Mouse (Mus musculus): ENCODE results near the gene Acot9. TPM values are rescaled to one million over a fixed set of nuclear protein-coding genes. Genes with fewer than 3 reads are reported as not detected.

Gene Acot9
- polyA plus RNA-seq, 2 experiments, result 5.9 to 12.9 TPM

DNA sequence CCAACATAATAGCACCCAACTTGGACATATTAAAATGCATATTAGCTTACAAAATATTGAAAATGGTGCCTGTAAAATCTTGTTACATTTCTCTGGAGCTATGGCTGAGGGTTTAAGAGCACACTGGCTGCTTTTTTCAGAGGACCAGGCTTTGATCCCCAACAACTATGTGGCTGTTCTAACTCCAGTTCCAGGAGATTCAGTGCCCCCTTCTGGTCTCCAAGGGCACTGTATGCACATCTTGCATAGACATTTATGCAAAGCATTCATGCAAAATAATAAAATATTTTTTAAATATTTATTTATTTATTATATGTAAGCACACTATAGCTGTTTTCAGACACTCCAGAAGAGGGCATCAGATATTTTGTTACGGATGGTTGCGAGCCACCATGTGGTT is 44.1 kb downstream of the Acot9 start:
- Histone ChIP-seq H3K4me1 (replicated peaks; ENCODE audit: control insufficient read depth in 2 of 2, insufficient read depth in 2 of 2, low read length in 1 of 2) (no peaks in the 10 kb centered on the region), H3K27me3 (ENCODE audit: control insufficient read depth, insufficient read depth, low read length) (no peaks in the 10 kb centered on the region), H3K9ac (replicated peaks) (no peak overlapping the region), H3K4me2 (ENCODE audit: low read depth) (no peak overlapping the region), H3K36me3 (replicated peaks; ENCODE audit: control insufficient read depth, insufficient read depth, low read depth) (no peaks in the 10 kb centered on the region), H3K27ac (no peak overlapping the region), H3K9me3 (ENCODE audit: control insufficient read depth, low read length) (no peaks in the 10 kb centered on the region), H3K4me3 (ENCODE audit: insufficient read depth in 1 of 2, low read depth in 2 of 2, low read length in 2 of 2) (no peak overlapping the region)
- DNase-seq (ENCODE audit: low read depth in 3 of 3, low spot score in 3 of 3) (no peak), ATAC-seq (ENCODE audit: insufficient read depth) (no peak)
- TF ChIP-seq CTCF (IDR thresholded peaks at IDR 0.05; ENCODE audit: low read depth), result no peak
- TF ChIP-seq EP300 (IDR thresholded peaks at IDR 0.05; ENCODE audit: low read depth), result no peak
- 88% methylated on average over 2 of the region's 2 CpGs for WGBS (ENCODE audit: insufficient replicate concordance)

DNA sequence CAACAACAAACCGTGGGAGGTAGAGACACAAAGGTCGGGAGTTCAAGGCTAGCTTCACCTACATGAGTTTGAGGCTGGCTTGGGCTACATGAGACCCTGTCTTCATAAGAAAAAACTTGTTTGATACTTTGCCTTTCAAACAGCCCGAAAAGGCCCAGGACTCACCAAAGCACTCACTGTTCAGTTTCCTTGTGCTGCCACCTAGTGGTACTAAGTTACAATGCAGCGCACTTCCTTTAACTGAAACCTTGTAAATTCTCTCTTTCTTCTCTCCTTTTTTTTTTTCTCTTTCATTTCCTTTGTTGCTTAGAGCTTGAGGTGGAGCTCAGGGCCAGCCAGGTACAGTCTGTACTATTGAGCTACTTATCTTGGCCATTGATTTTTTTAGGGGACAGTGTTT is 55.8 kb downstream of the Acot9 start:
- 52% methylated on average over 4 of the region's 4 CpGs for WGBS (ENCODE audit: insufficient replicate concordance)
- ATAC-seq (ENCODE audit: insufficient read depth), result no peak
- Histone ChIP-seq H3K4me1 (replicated peaks; ENCODE audit: control insufficient read depth in 2 of 2, insufficient read depth in 2 of 2, low read length in 1 of 2) (no peaks in the 10 kb centered on the region), H3K9ac (replicated peaks) (no peak overlapping the region), H3K27ac (no peak overlapping the region), H3K4me2 (ENCODE audit: low read depth) (no peak overlapping the region), H3K4me3 (ENCODE audit: insufficient read depth in 1 of 2, low read depth in 2 of 2, low read length in 2 of 2) (no peak overlapping the region), H3K27me3 (ENCODE audit: control insufficient read depth, insufficient read depth, low read length) (no peaks in the 10 kb centered on the region), H3K36me3 (replicated peaks; ENCODE audit: control insufficient read depth, insufficient read depth, low read depth) (no peaks in the 10 kb centered on the region), H3K9me3 (ENCODE audit: control insufficient read depth, low read length) (no peaks in the 10 kb centered on the region)
- DNase-seq (ENCODE audit: low read depth in 3 of 3, low spot score in 3 of 3), result peak in 1 of 3 experiments; percentile 9
- TF ChIP-seq CTCF (IDR thresholded peaks at IDR 0.05; ENCODE audit: low read depth), result peak; percentile 74
- TF ChIP-seq EP300 (IDR thresholded peaks at IDR 0.05; ENCODE audit: low read depth), result no peak

DNA sequence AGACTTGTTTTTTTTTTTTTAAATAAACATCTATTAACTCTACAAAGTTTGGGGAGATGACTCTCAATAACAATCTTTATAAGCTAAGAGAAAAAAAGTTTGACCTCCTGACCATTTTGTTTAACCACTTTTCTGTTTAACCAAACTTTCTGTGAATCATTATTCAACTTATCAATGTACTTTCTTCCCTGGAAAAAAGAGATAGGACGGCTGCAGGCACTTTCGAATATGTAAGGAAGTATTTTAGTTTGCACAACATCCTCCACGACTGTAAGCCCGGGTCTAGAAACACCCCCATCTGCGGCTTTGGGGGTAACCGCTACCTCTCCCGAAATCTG is 75.3 kb downstream of the Acot9 start:
- Histone ChIP-seq H3K27ac (peak overlapping the region; percentile 9), H3K36me3 (replicated peaks; ENCODE audit: control insufficient read depth, insufficient read depth, low read depth) (no peaks in the 10 kb centered on the region), H3K4me2 (ENCODE audit: low read depth) (peak overlapping the region; percentile 60), H3K9ac (replicated peaks) (peak overlapping the region; percentile 56), H3K4me1 (replicated peaks; ENCODE audit: control insufficient read depth in 2 of 2, insufficient read depth in 2 of 2, low read length in 1 of 2) (peaks cover 0 to 3% of the 10 kb centered on the region in 2 experiments; a peak in 1 of 4 replicates), H3K9me3 (ENCODE audit: control insufficient read depth, low read length) (no peaks in the 10 kb centered on the region), H3K27me3 (ENCODE audit: control insufficient read depth, insufficient read depth, low read length) (no peaks in the 10 kb centered on the region), H3K4me3 (ENCODE audit: insufficient read depth in 1 of 2, low read depth in 2 of 2, low read length in 2 of 2) (peak overlapping the region; percentile 61 to 73)
- TF ChIP-seq CTCF (IDR thresholded peaks at IDR 0.05; ENCODE audit: low read depth), result no peak
- no peak for ATAC-seq (ENCODE audit: insufficient read depth)
- WGBS (ENCODE audit: insufficient replicate concordance), result 5% methylated on average over 7 of the region's 7 CpGs
- DNase-seq (ENCODE audit: low read depth in 3 of 3, low spot score in 3 of 3), result peak in 1 of 3 experiments; percentile 0

DNA sequence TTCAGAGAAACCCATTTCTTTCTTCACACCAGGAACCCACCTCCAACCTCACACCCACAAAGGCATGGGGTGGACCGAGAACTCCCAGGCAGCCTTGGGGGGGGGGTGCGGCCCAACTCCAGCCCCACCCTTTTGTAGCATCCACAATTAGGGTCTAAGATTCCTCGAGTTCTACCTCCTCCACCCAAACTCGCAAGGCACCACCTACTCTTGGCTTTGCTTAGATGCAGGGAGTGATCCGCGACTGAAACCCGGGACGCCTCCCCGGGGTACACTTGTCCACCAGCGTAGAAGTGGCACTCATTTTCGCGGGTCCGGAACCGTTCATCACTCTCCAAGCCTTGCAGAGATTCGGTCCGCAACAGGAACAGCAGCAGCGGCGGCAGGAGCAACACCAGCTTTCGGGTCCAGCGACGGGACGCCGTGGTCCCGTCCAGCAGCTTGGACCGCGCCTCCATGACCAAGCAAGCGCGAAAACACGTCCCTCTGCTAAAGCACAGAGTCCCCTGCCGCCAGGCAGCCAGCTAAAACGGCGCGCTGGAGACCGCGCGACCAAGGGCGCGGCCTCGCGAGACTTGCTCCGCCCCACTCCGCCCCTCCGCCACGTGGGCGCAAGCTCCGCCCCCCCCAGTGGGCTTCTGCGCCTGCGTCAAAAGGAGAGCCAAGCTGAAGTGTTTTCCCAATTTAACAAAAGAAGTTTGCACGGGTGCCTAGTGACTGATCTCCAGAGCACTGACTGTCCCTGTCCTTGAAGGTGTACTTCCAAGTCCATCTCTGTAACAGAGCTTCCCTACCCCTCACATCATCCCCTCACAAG is 75.9 kb downstream of the Acot9 start:
- Histone ChIP-seq H3K4me3 (ENCODE audit: insufficient read depth in 1 of 2, low read depth in 2 of 2, low read length in 2 of 2) (peak overlapping the region; percentile 61 to 73), H3K27me3 (ENCODE audit: control insufficient read depth, insufficient read depth, low read length) (no peaks in the 10 kb centered on the region), H3K4me1 (replicated peaks; ENCODE audit: control insufficient read depth in 2 of 2, insufficient read depth in 2 of 2, low read length in 1 of 2) (peaks cover 0 to 3% of the 10 kb centered on the region in 2 experiments; a peak in 1 of 4 replicates), H3K9ac (replicated peaks) (peak overlapping the region; percentile 56), H3K27ac (peak overlapping the region; percentile 9), H3K4me2 (ENCODE audit: low read depth) (peak overlapping the region; percentile 60), H3K36me3 (replicated peaks; ENCODE audit: control insufficient read depth, insufficient read depth, low read depth) (no peaks in the 10 kb centered on the region), H3K9me3 (ENCODE audit: control insufficient read depth, low read length) (no peaks in the 10 kb centered on the region)
- WGBS (ENCODE audit: insufficient replicate concordance), result 17% methylated on average over 49 of the region's 49 CpGs
- ATAC-seq (ENCODE audit: insufficient read depth), result peak; percentile 96
- peak; percentile 49 to 62 (median 60) for DNase-seq (ENCODE audit: low read depth in 3 of 3, low spot score in 3 of 3)
- TF ChIP-seq CTCF (IDR thresholded peaks at IDR 0.05; ENCODE audit: low read depth) (no peak), EP300 (IDR thresholded peaks at IDR 0.05; ENCODE audit: low read depth) (no peak)

DNA sequence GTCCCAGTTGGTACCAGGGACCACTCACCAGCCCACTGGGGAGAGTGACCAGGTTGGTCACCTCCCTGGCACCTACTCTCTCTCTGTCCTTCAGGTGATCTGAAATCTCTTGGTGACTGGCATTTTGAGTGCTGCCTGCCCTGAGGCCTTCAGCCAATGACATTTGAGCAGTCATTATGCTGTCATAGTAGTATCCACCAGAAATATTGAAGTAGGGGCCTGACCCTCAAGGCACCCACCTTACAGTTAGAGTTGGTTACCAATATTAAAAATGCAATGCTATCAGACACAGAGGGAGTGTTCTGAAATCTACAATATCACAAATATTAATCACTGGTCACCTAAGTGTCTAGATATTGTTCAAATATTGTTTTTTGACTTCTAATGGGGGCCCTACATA is 78.4 kb downstream of the Acot9 start, which contains the start of gene Prdx4:
TSS of gene Prdx4 (minus strand) at position 101 of the 400 bp plus-strand sequence.
- DNase-seq (ENCODE audit: low read depth in 3 of 3, low spot score in 3 of 3) (no peak), ATAC-seq (ENCODE audit: insufficient read depth) (no peak)
- TF ChIP-seq CTCF (IDR thresholded peaks at IDR 0.05; ENCODE audit: low read depth), result no peak
- TF ChIP-seq EP300 (IDR thresholded peaks at IDR 0.05; ENCODE audit: low read depth), result no peak
- Histone ChIP-seq H3K27ac (no peak within 1 kb of the TSS), H3K9me3 (ENCODE audit: control insufficient read depth, low read length) (no peaks in the 10 kb centered on the region), H3K4me1 (replicated peaks; ENCODE audit: control insufficient read depth in 2 of 2, insufficient read depth in 2 of 2, low read length in 1 of 2) (peaks cover 0 to 3% of the 10 kb centered on the region in 2 experiments; a peak in 1 of 4 replicates), H3K4me3 (ENCODE audit: insufficient read depth in 1 of 2, low read depth in 2 of 2, low read length in 2 of 2) (no peak within 1 kb of the TSS), H3K4me2 (ENCODE audit: low read depth) (no peak within 1 kb of the TSS), H3K36me3 (replicated peaks; ENCODE audit: control insufficient read depth, insufficient read depth, low read depth) (no peaks in the 10 kb centered on the region), H3K9ac (replicated peaks) (no peak within 1 kb of the TSS), H3K27me3 (ENCODE audit: control insufficient read depth, insufficient read depth, low read length) (no peaks in the 10 kb centered on the region)
